Mouse (Mus musculus) adipocyte (in vitro differentiated cells): ENCODE results near the gene Rab29.
"Not testable (repeated sequence)": the region's sequence is repeated elsewhere in the genome, so short reads cannot be mapped to it uniquely, and the experiment has no call there.

ENCODE experiments used
- DNase-seq: peaks from one replicate; pipeline ENCODE4 v3.0.0-alpha.2; 2016; ENCODE audit warnings: low spot score

The Rab29 gene

GRCm38 (mm10) chr1:131867093-131867945, at the start of gene Rab29:
Rab29 (plus strand) TSS chr1:131867224.
- peak; percentile 94 for DNase-seq

- DNase-seq = not testable (repeated sequence)
These were observed 46.7 kb upstream of the Rab29 start for GRCm38 (mm10) chr1:131820353-131820752.

GRCm38 (mm10) chr1:131820887-131821328, 46.1 kb upstream of the Rab29 start:
- no peak for DNase-seq

GRCm38 (mm10) chr1:131822292-131822691, 44.7 kb upstream of the Rab29 start:
- DNase-seq = no peak

- no peak for DNase-seq
These were observed 44.0 kb upstream of the Rab29 start for GRCm38 (mm10) chr1:131822856-131823492.

GRCm38 (mm10) chr1:131823563-131823962, 43.5 kb upstream of the Rab29 start:
- DNase-seq = no peak

- no peak for DNase-seq
These were observed 42.4 kb upstream of the Rab29 start for GRCm38 (mm10) chr1:131824528-131825181.

- DNase-seq = no peak
These were observed 39.7 kb upstream of the Rab29 start, which contains the start of gene Slc41a1 for GRCm38 (mm10) chr1:131827207-131827786. Slc41a1 (plus strand) TSS chr1:131827493.

- DNase-seq = peak; percentile 94
These were observed 39.2 kb upstream of the Rab29 start for GRCm38 (mm10) chr1:131827787-131828258.

- peak; percentile 56 for DNase-seq
These were observed 38.5 kb upstream of the Rab29 start for GRCm38 (mm10) chr1:131828297-131829126.

- no peak for DNase-seq
These were observed 37.7 kb upstream of the Rab29 start for GRCm38 (mm10) chr1:131829279-131829678.

- DNase-seq = no peak
These were observed 36.5 kb upstream of the Rab29 start for GRCm38 (mm10) chr1:131830561-131830960.

GRCm38 (mm10) chr1:131830971-131831641, 35.9 kb upstream of the Rab29 start:
- DNase-seq = no peak

- no peak for DNase-seq
These were observed 30.0 kb upstream of the Rab29 start for GRCm38 (mm10) chr1:131837035-131837434.

GRCm38 (mm10) chr1:131838542-131838941, 28.5 kb upstream of the Rab29 start:
- DNase-seq = no peak

GRCm38 (mm10) chr1:131839279-131839678, 27.7 kb upstream of the Rab29 start:
- no peak for DNase-seq

GRCm38 (mm10) chr1:131842221-131842620, 24.8 kb upstream of the Rab29 start:
- no peak for DNase-seq

- DNase-seq = no peak
These were observed 23.3 kb upstream of the Rab29 start for GRCm38 (mm10) chr1:131843758-131844157.

- no peak for DNase-seq
These were observed 22.1 kb upstream of the Rab29 start for GRCm38 (mm10) chr1:131844883-131845282.

GRCm38 (mm10) chr1:131846255-131846654, 20.8 kb upstream of the Rab29 start:
- peak; percentile 44 for DNase-seq

GRCm38 (mm10) chr1:131861811-131862210, 5.2 kb upstream of the Rab29 start:
- DNase-seq = no peak
